Mouse (Mus musculus): ENCODE measurements around the gene Trim27. TPM values are rescaled to one million over a fixed set of nuclear protein-coding genes. Genes with fewer than 3 reads are reported as not detected.

The Trim27 gene
- polyA plus RNA-seq (2012; ENCODE audit: insufficient read depth, insufficient read length, missing spikeins), result 44.6 and 46.6 TPM in 2 replicates

DNA sequence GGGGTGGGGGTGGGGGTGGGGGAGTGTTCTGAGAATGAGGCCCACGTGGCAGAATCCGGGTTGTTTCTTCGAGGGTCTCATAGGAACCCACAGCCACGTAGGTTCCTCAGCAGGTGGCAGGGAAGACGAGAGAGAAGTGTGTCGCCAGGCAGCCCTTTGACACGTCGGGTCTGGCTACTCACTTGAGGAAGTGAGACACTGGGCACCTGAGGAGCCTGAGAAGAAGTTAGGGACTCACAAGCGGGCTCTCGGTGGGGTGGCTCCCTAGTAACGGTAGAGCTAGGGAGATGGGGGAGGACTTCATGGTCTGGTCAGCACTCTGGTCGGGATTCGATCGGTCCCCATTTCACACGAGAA is at the start of gene Trim27:
Gene Trim27 (plus strand): TSS at position 79 of the 357 bp plus-strand sequence.
- Histone ChIP-seq H3K4me3 (ENCODE audit: insufficient read depth, low read length) (peak within 1 kb of the TSS; percentile 73), H3K4me1 (ENCODE audit: control insufficient read depth, insufficient read depth, low read length) (peaks cover 12% of the 10 kb centered on the region), H3K27ac (ENCODE audit: insufficient read depth, low read depth, low read length) (peak within 1 kb of the TSS; percentile 91)
- TF ChIP-seq POLR2A (IDR thresholded peaks at IDR 0.05; ENCODE audit: borderline replicate concordance, low read depth, low read length) (no peak), CTCF (IDR thresholded peaks at IDR 0.05; ENCODE audit: low read depth, low read length) (no peak)

DNA sequence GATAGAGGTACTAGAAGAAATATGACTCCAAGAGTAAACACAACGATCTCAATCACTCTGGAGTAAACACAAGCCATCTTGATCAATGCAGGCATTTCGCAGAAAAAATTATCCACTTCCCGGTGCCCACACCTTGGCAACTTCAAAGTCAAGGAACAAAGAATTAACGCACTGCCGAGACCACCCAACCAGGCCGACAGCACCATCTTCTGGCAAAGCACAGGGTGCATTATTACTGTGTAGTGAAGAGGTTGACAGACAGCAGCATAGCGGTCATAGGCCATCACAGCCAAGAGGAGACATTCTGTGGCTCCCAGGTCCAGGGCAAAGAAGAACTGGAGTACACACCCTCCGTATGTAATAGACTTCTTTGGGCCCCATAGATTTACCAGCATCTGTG is 36.8 kb upstream of the Trim27 start:
- TF ChIP-seq POLR2A (IDR thresholded peaks at IDR 0.05; ENCODE audit: borderline replicate concordance, low read depth, low read length), result no peak
- TF ChIP-seq CTCF (IDR thresholded peaks at IDR 0.05; ENCODE audit: low read depth, low read length), result no peak
- Histone ChIP-seq H3K27ac (ENCODE audit: insufficient read depth, low read depth, low read length) (no peak overlapping the region), H3K4me3 (ENCODE audit: insufficient read depth, low read length) (no peak overlapping the region), H3K4me1 (ENCODE audit: control insufficient read depth, insufficient read depth, low read length) (no peaks in the 10 kb centered on the region)

DNA sequence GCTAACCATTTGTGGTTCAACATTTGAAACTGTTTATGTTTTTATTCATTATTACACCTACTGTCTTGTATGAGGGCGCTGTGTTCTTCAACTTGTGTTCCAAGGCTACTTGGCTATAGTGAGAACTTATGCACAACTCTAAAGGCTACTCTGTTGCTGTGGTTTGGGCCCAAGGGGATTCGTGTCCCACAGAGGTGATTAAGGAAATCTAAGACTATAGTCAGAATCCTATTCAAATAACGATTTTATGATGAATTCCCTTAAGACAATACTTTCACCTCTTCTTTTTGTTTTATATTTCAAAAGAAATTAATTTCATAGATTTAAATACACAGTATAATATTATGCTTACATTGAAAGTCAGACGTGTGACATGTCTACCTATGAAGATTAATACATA is 33.5 kb upstream of the Trim27 start, which contains the start of gene Olfr1368:
Gene Olfr1368 (minus strand): TSS at position 101 of the 400 bp plus-strand sequence.
- H3K4me1 ChIP-seq (ENCODE audit: control insufficient read depth, insufficient read depth, low read length), result no peaks in the 10 kb centered on the region
- H3K27ac ChIP-seq (ENCODE audit: insufficient read depth, low read depth, low read length), result no peak within 1 kb of the TSS
- TF ChIP-seq CTCF (IDR thresholded peaks at IDR 0.05; ENCODE audit: low read depth, low read length) (no peak), POLR2A (IDR thresholded peaks at IDR 0.05; ENCODE audit: borderline replicate concordance, low read depth, low read length) (no peak)
- H3K4me3 ChIP-seq (ENCODE audit: insufficient read depth, low read length), result no peak within 1 kb of the TSS

DNA sequence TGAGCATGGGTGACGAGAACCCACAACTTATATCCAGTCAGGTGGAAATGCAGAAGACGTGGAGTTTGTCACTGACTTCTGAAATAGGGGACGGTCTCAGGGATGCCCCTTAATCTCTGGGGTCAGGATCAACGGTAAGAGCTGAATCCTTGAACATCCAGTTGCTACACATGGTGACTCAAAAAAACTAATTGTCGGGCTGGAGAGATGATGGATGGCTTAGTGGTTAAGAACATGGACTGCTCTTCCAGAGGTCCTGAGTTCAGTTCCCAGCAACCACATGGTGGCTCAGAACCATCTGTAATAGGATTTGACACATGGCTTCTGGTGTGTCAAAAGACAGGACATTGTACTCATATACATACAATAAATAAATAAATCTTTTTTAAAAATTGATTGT is 23.4 kb upstream of the Trim27 start:
- no peak overlapping the region for H3K4me3 ChIP-seq (ENCODE audit: insufficient read depth, low read length)
- no peak overlapping the region for H3K27ac ChIP-seq (ENCODE audit: insufficient read depth, low read depth, low read length)
- TF ChIP-seq POLR2A (IDR thresholded peaks at IDR 0.05; ENCODE audit: borderline replicate concordance, low read depth, low read length) (no peak), CTCF (IDR thresholded peaks at IDR 0.05; ENCODE audit: low read depth, low read length) (no peak)
- H3K4me1 ChIP-seq (ENCODE audit: control insufficient read depth, insufficient read depth, low read length), result peaks cover 4% of the 10 kb centered on the region; the same call in 1 of the 2 replicates

DNA sequence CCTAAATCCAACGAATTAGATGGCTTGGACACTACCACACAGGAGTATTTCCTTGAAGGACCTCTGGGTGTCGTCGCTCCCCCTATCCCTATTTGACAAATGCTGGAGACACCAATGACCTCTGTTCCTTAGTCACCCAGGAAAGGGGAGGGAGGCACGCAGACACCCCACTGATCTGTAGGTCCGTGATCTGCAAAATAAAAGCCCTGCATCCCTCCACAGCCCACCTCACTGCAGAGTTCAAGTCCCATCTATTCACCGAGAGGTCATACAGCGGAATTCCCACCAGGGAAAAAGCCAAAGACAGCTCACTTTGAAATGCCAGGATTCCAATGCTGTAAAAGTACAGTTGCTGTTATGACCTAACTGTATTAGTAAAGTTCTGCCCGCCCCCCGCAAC is 21.2 kb upstream of the Trim27 start:
- H3K4me3 ChIP-seq (ENCODE audit: insufficient read depth, low read length), result peak overlapping the region; percentile 40; the same call in 1 of the 2 replicates
- H3K4me1 ChIP-seq (ENCODE audit: control insufficient read depth, insufficient read depth, low read length), result peaks cover 4% of the 10 kb centered on the region; the same call in 1 of the 2 replicates
- TF ChIP-seq POLR2A (IDR thresholded peaks at IDR 0.05; ENCODE audit: borderline replicate concordance, low read depth, low read length) (no peak), CTCF (IDR thresholded peaks at IDR 0.05; ENCODE audit: low read depth, low read length) (no peak)
- H3K27ac ChIP-seq (ENCODE audit: insufficient read depth, low read depth, low read length), result no peak overlapping the region

DNA sequence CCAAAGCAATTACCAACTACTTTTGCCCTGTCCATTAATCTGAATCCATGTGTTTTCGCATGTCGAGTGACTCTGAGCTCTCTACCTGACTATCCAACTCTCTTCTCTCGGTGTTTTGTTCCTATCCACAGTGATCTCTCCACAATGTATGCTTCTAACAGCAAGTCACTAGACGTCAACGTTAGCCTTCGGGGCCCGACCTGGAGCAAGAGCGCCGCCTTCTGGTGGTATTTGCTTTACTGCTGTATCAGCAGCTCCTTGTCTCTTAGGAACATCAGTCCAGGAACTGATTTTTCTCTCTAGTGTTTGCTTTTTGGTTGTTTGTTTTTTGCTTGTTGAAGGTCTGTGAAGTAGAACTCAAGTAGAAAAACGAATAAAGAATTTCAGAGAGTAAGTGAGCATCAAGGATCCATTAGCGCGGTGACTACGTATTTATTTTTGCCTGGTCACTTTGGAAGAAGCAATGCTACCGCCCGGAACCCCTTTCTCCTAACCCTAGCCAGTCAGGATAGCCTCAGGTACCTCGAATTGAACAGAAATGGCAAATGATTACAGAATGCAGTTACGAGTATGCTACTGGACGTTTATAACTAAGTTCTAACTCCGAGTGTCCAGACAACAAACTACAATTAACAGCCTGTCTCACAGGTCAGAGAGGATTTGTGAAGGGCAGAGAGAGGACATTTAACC is 20.3 kb upstream of the Trim27 start:
- peak overlapping the region; percentile 69 for H3K4me3 ChIP-seq (ENCODE audit: insufficient read depth, low read length)
- TF ChIP-seq CTCF (IDR thresholded peaks at IDR 0.05; ENCODE audit: low read depth, low read length) (peak; percentile 88), POLR2A (IDR thresholded peaks at IDR 0.05; ENCODE audit: borderline replicate concordance, low read depth, low read length) (no peak)

DNA sequence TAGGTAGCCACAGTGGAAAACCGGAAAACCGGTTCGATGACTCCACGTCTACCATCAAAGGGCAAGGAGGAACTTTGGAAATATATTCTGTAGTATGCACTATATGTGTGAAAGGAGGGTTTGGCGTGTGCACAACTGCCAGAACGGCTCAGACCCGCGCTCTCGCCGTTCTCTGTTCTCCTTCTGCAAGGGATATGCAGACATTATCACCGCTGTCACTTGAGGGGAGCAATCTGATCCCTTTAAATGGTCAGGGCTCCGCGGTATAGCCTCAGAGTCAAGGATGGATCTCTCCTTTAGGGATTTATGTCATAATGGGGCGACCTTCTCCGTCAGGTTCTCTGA is 19.8 kb upstream of the Trim27 start:
- TF ChIP-seq POLR2A (IDR thresholded peaks at IDR 0.05; ENCODE audit: borderline replicate concordance, low read depth, low read length) (no peak), CTCF (IDR thresholded peaks at IDR 0.05; ENCODE audit: low read depth, low read length) (no peak)
- Histone ChIP-seq H3K4me3 (ENCODE audit: insufficient read depth, low read length) (peak overlapping the region; percentile 69), H3K4me1 (ENCODE audit: control insufficient read depth, insufficient read depth, low read length) (peaks cover 4% of the 10 kb centered on the region; the same call in 1 of the 2 replicates), H3K27ac (ENCODE audit: insufficient read depth, low read depth, low read length) (no peak overlapping the region)

More for the DNA sequence above, 20.3 kb upstream of the Trim27 start:
- H3K4me1 ChIP-seq (ENCODE audit: control insufficient read depth, insufficient read depth, low read length), result peaks cover 4% of the 10 kb centered on the region; the same call in 1 of the 2 replicates
- no peak overlapping the region for H3K27ac ChIP-seq (ENCODE audit: insufficient read depth, low read depth, low read length)

DNA sequence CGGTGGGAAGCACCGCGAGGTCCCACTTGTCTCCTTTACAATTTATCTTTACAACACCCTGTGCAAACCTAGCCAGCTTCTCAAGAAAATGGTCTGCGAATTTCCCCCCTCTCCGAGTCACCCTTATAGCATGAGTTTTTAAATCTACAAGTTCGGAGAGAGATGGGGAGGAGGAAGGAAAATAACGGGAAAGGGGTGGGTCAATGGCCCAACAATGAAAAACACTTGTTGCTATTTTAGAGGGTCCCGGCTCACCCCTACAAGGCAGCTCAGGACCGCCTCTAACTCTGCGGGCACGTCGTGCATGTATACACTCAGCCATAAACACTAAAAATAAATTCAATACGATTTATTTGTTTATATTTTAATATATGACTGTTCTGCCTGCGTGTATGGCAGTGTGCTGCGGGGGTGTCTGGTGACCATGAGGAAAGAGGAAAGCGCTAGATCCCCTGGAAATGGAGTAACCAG is 19.2 kb upstream of the Trim27 start:
- TF ChIP-seq CTCF (IDR thresholded peaks at IDR 0.05; ENCODE audit: low read depth, low read length), result no peak
- no peak for TF ChIP-seq POLR2A (IDR thresholded peaks at IDR 0.05; ENCODE audit: borderline replicate concordance, low read depth, low read length)
- H3K4me3 ChIP-seq (ENCODE audit: insufficient read depth, low read length), result peak overlapping the region; percentile 69
- H3K27ac ChIP-seq (ENCODE audit: insufficient read depth, low read depth, low read length), result no peak overlapping the region
- H3K4me1 ChIP-seq (ENCODE audit: control insufficient read depth, insufficient read depth, low read length), result peaks cover 4% of the 10 kb centered on the region; the same call in 1 of the 2 replicates

DNA sequence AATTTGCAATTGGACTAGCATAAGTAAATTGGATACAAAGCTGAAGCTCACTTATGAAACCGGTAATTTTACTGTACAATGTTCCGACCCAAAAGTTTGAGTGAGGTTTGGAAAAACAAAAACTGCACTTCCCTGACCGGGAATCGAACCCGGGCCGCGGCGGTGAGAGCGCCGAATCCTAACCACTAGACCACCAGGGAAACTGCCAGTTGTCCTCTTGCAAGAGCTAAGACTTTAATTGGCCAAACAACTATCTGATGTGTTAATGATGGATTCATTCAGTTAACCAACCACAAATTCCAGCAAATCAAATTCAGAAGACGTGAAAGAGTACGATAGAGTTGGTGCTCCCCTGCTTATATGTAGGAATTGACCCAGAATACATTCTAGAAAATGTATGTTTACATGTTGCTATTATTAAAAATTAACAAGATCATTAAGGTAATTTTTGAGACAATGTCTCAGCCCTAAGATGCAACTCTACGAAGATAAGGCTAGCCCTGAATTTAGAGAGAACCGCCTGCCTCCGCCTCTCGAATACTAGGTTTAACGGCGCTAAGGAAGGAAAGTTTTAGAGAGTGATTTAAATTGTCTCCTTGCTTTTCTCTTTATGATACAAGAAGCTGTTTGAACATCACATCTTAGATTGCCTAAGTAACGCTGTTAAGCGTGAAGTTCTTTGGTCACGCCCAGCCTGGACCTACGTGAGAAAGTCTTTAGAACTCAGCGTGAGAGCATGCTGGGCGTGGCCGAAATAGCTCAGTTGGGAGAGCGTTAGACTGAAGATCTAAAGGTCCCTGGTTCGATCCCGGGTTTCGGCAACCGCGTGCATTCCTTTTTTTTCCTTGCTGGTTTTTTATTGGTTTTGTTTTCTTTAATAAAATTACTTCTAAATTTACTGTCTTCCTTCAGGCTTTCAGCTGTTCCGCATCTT is 18.3 kb upstream of the Trim27 start:
- Histone ChIP-seq H3K4me3 (ENCODE audit: insufficient read depth, low read length) (peak overlapping the region; percentile 84), H3K4me1 (ENCODE audit: control insufficient read depth, insufficient read depth, low read length) (peaks cover 4% of the 10 kb centered on the region; the same call in 1 of the 2 replicates), H3K27ac (ENCODE audit: insufficient read depth, low read depth, low read length) (no peak overlapping the region)
- TF ChIP-seq POLR2A (IDR thresholded peaks at IDR 0.05; ENCODE audit: borderline replicate concordance, low read depth, low read length) (no peak), CTCF (IDR thresholded peaks at IDR 0.05; ENCODE audit: low read depth, low read length) (no peak)

All from bone marrow macrophage, adult 2 months (primary cell).